Mouse (Mus musculus) testis, adult 2 months (tissue): ENCODE measurements around the gene Dnah14.

ENCODE experiments used
- CTCF ChIP-seq: fragments of 200-500 bp; IDR thresholded peaks from 2 replicates; pipeline ENCODE4 v1.5.1; 2012; ENCODE audit warnings: low read depth, mild to moderate bottlenecking, inconsistent platforms, low read length, moderate library complexity; ENCODE audit not compliant: control insufficient read depth, insufficient read depth, insufficient replicate concordance
- POLR2A ChIP-seq: fragments of 200-500 bp; IDR thresholded peaks from 2 replicates; pipeline ENCODE4 v1.6.1; 2012; ENCODE audit warnings: low read depth, mild to moderate bottlenecking, inconsistent platforms, low read length, moderate library complexity; ENCODE audit not compliant: control insufficient read depth

- TF ChIP-seq POLR2A (no peak), CTCF (no peak)
Measured at GRCm38 (mm10) chr1:181599376-181599775, 23.0 kb downstream of the Dnah14 start.
